Mouse (Mus musculus) megakaryocyte, embryonic 14.5 days (primary cell): ENCODE results near the gene Cep78.

ENCODE experiments used
- FLI1 ChIP-seq: IDR thresholded peaks from 2 replicates; pipeline ENCODE4 v1.6.1; 2012; ENCODE audit warnings: low read length, inconsistent platforms, mixed read lengths
- GATA1 ChIP-seq: IDR thresholded peaks from 3 replicates; pipeline ENCODE4 v1.6.1; 2012; ENCODE audit warnings: mixed read lengths, low read length, inconsistent platforms, borderline replicate concordance

GRCm38 (mm10) chr19:15910987-15911386 is 73.8 kb downstream of the Cep78 start:
- TF ChIP-seq GATA1 (no peak), FLI1 (no peak)
